In the genomic region with DNA sequence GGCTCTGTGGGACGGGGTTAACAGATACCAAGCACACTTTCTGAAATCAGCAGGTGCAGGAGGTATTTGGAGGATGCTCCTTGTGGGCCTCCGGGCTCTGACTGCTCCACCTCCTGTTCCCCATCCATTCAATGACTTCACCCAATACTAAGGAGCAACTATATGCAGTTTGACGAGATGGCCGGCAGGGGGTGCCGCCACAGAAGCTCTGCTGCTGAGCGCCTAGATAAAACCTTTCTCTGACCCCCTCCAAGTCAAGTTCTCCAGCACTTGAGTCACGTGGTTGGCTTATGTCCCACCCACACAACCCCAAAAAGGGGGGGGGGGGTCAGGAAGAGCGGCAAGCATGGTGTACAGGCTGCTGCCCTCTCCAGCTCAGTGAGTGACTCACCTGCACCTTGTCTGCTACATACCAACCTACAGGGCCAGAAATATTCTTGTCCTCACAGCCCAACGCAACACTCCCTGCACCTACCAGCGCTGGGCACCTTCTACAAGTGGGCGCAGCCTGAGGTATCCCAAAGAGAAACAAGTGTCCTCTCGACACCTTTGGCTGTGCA, we compare ENCODE assay signal across 7 mouse cellular contexts. TPM values are rescaled to one million over a fixed set of nuclear protein-coding genes. Genes with fewer than 3 reads are reported as not detected.
DNase-seq lines count a peak whose midpoint lies in the region; ATAC-seq and TF ChIP-seq lines count a peak whose summit lies in the region.

No protein-coding gene starts in this region.

- H3K27ac ChIP-seq in layer of hippocampus, adult 2 months: peak overlapping the region; percentile 92
- no peak overlapping the region for H3K27ac ChIP-seq in ES-E14 (ENCODE audit: insufficient read depth, low read depth, low read length, poor library complexity, severe bottlenecking)
- H3K27ac ChIP-seq in bone marrow macrophage, adult 2 months (ENCODE audit: insufficient read depth, low read depth, low read length): no peak overlapping the region
- H3K27ac ChIP-seq in forebrain, embryonic 14.5 days (ENCODE audit: low read depth, low read length): no peak overlapping the region

- no peak overlapping the region for H3K4me2 ChIP-seq in forebrain, embryonic 14.5 days (ENCODE audit: low read length)

- DNase-seq in layer of hippocampus, adult 2 months (ENCODE audit: low spot score in 2 of 2): no peak
- no peak for DNase-seq in layer of hippocampus, postnatal 14 days (ENCODE audit: low spot score in 2 of 2)
- DNase-seq in ES-E14 (ENCODE audit: low read depth, low spot score): peak; percentile 40
- peak; percentile 42 for DNase-seq in forebrain, embryonic 14.5 days (ENCODE audit: low spot score)
- no peak for DNase-seq in spleen, postnatal 4 days (ENCODE audit: low spot score in 2 of 2)

- H3K4me1 ChIP-seq in ES-E14 (ENCODE audit: control insufficient read depth in 2 of 2, insufficient read depth in 2 of 2, low read length in 2 of 2, poor library complexity in 1 of 2): peaks cover 0 to 16% of the 10 kb centered on the region in 2 experiments; a peak in 1 of 4 replicates
- H3K4me1 ChIP-seq in bone marrow macrophage, adult 2 months (ENCODE audit: control insufficient read depth, insufficient read depth, low read length): 0 out of 2 replicates have a peak, but pooled peaks cover 2% of the 10 kb centered on the region
- no peaks in the 10 kb centered on the region for H3K4me1 ChIP-seq in forebrain, embryonic 14.5 days (ENCODE audit: control insufficient read depth, insufficient read depth, low read length)

- 32% methylated on average over 12 of the region's 12 CpGs for WGBS in forebrain, embryonic 14.5 days

- no peak overlapping the region for H3K9ac ChIP-seq in ES-E14 (ENCODE audit: insufficient read depth, low read depth, low read length, poor library complexity, severe bottlenecking)
- no peak overlapping the region for H3K9ac ChIP-seq in forebrain, embryonic 14.5 days (ENCODE audit: low read length)

- TF ChIP-seq CTCF in layer of hippocampus, adult 2 months (conservative IDR thresholded peaks at IDR 0.05): peak; percentile 77
- TF ChIP-seq CTCF in bone marrow macrophage, adult 2 months (IDR thresholded peaks at IDR 0.05; ENCODE audit: low read depth, low read length): peak; percentile 77

- H3K27me3 ChIP-seq in forebrain, embryonic 14.5 days (replicated peaks; ENCODE audit: control insufficient read depth, insufficient read depth, low read length): no peaks in the 10 kb centered on the region

- no peak for TF ChIP-seq POLR2A in bone marrow macrophage, adult 2 months (IDR thresholded peaks at IDR 0.05; ENCODE audit: borderline replicate concordance, low read depth, low read length)

- H3K4me3 ChIP-seq in layer of hippocampus, adult 2 months: no peak overlapping the region; the same call in 1 of the 2 replicates
- no peak overlapping the region for H3K4me3 ChIP-seq in ES-E14 (ENCODE audit: insufficient read depth in 1 of 2, low read depth in 1 of 2, low read length in 2 of 2, poor library complexity in 1 of 2, severe bottlenecking in 1 of 2)
- no peak overlapping the region for H3K4me3 ChIP-seq in bone marrow macrophage, adult 2 months (ENCODE audit: insufficient read depth, low read length)
- no peak overlapping the region for H3K4me3 ChIP-seq in forebrain, embryonic 14.5 days (ENCODE audit: low read depth, low read length)

- in situ Hi-C loops in ES-E14 (cut with MboI; ENCODE audit: low sequenced_read_pairs in 2 of 2, unreplicated experiment in 2 of 2): no loop called here

- ATAC-seq in forebrain, embryonic 14.5 days: no peak
- peak; percentile 66 for ATAC-seq in megakaryocyte-erythroid progenitor cell, adult 5-6 weeks (replicated peaks; ENCODE audit: low FRiP score, low TSS enrichment, poor library complexity, severe bottlenecking)

- no peaks in the 10 kb centered on the region for H3K9me3 ChIP-seq in ES-E14 (ENCODE audit: control insufficient read depth, insufficient read depth, low read depth, low read length)
- no peaks in the 10 kb centered on the region for H3K9me3 ChIP-seq in forebrain, embryonic 14.5 days (replicated peaks; ENCODE audit: control insufficient read depth, low read length)

- H3K36me3 ChIP-seq in ES-E14 (ENCODE audit: control insufficient read depth, insufficient read depth, low read length, poor library complexity, severe bottlenecking): no peaks in the 10 kb centered on the region
- no peaks in the 10 kb centered on the region for H3K36me3 ChIP-seq in forebrain, embryonic 14.5 days (ENCODE audit: control insufficient read depth, insufficient read depth, low read length)

TF ChIP-seq in ES-E14, 5 proteins besides CTCF, POLR2A, EP300 and RAD21:
- peak; percentile 30; the same call in 1 of the 2 replicates for TF ChIP-seq ZC3H11A (IDR thresholded peaks at IDR 0.05; ENCODE audit: borderline replicate concordance, low read depth, low read length)
- no peak for TF ChIP-seq MAFK (IDR thresholded peaks at IDR 0.05; ENCODE audit: insufficient read depth, low read depth, low read length)

RNA-seq across cellular contexts. Expression of a gene that starts 40.5 kb away (rescaled TPM):
- 100 to 1,000 TPM; 291 to 304 TPM for total RNA-seq in layer of hippocampus, adult 2 months (2021)
- total RNA-seq in layer of hippocampus, postnatal 14 days (2021): 100 to 1,000 TPM; 186 to 191 TPM
- total RNA-seq in ES-E14 (2012; rRNA removed): 2.1 and 3.5 TPM in 2 replicates
- polyA plus RNA-seq in bone marrow macrophage, adult 2 months (2012; ENCODE audit: insufficient read depth, insufficient read length, missing spikeins): not detected in 2 replicates
- 8.6 and 10.2 TPM in 2 replicates for polyA plus RNA-seq in forebrain, embryonic 14.5 days (2014; fragmentation: Nextera tagmentation; extraction: Ambion mirVana)
- total RNA-seq in megakaryocyte-erythroid progenitor cell, adult 5-6 weeks (2014; fragmentation: Nextera tagmentation): not detected in 2 replicates
- total RNA-seq in megakaryocyte-erythroid progenitor cell, adult 5-6 weeks (2017): not detected in 2 replicates

Comparison
In these comparisons a context has a peak if more than half of its experiments do, and no peak if none do; other contexts are left out.
1. DNase-seq: peak in ES-E14 (single experiment) and forebrain, embryonic 14.5 days (single experiment); none in layer of hippocampus, adult 2 months (0 of 2), layer of hippocampus, postnatal 14 days (0 of 2) and spleen, postnatal 4 days (0 of 2).
2. RNA of a gene that starts 40.5 kb away (total RNA-seq): 291 to 304 TPM in layer of hippocampus, adult 2 months and 186 to 191 TPM in layer of hippocampus, postnatal 14 days; 2.1 to 3.5 TPM in ES-E14 and not detected in megakaryocyte-erythroid progenitor cell, adult 5-6 weeks; every median in the first group is over 10 times any median in the second.